Mouse (Mus musculus) WW6 (cell line): ENCODE results near the gene Vangl1.

Source experiments
- DNase-seq: peaks from one replicate; pipeline ENCODE4 v3.0.0-alpha.2; 2013; ENCODE audit warnings: low read depth, low spot score

Vangl1 gene

GRCm38 (mm10) chr3:102198446-102198845 lies 6.0 kb downstream of the Vangl1 start:
- DNase-seq = no peak

DNA sequence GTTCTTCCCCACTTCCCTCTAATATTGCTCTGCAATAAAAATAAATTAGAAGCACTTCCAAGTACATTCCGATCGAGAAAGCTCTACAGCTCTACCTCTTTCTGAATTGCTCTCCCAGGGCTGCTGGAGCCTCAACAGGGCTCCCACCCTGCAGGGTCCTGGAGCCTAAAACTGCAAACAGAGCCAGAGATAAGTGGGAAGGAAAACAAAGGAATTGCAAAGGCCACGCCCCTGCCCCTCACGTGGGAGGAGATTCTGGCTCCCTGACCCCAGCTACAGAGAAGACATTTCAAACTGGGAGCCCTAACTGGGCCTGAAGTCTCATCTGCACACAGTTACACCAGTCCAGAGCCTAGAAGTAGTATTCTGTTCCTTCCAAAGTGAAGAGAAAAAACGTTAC lies 6.7 kb downstream of the Vangl1 start:
- no peak for DNase-seq

DNA sequence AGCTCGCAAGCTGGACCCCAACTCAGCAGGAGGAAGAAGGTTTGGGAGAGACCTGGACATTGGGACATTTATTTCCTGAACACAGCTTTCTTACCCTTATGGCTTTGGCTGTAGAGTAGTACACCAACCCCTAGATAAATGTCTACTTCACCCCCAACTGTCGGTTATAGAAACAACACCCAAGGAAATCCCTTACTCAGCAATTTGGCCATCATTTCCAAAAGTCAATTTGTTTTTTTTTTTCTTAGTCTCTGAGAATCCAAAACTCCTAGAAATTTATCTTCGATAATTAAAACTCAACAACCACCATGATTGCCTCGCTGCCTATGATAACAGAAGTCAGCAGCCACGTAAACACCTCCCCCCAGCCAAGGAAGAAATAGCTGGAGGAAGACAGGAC lies 7.3 kb downstream of the Vangl1 start:
- no peak for DNase-seq

DNA sequence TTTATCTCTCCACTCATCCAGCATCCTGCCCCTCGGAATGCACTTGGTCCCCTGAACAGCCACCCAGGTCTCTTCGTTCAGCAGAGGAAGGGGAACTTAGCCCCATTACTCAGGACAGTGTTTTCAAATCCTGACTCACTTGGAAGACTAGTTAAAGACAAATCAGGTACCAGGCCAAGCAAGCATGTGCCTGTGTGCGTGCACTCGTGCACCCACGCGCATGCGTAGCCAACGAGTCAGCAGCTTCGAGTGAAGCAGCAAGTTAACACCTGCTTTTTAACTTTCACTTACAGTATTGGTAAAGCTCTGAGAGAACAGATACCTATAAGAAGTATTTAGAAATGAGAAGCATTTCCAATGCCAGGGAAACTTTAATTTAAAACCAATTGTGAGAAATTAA lies 8.3 kb downstream of the Vangl1 start:
- no peak for DNase-seq

- DNase-seq = no peak
Observed at GRCm38 (mm10) chr3:102195762-102196161, 8.7 kb downstream of the Vangl1 start.

- no peak for DNase-seq
Observed at GRCm38 (mm10) chr3:102194291-102195051, 10.0 kb downstream of the Vangl1 start.

- no peak for DNase-seq
Observed at GRCm38 (mm10) chr3:102193488-102194290, 10.8 kb downstream of the Vangl1 start.

DNA sequence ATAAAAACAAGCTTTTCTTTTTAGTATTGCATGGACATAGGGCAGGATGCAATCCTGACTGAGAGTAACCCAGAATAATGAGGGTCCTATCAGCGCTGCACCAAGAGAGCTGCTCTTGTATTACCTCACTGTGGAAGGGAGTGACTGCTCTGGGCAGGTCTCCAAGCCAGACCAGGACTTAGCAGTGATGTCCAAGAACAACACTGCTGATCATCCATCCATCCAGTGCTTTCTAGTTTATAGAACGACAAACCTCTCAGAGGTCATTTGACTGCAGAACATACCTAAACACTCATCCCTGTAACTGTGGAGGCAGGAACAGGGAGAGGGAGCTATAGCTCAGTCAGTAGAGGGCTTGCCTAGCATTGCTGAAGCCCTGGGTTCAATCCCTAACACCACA lies 11.9 kb downstream of the Vangl1 start:
- no peak for DNase-seq

GRCm38 (mm10) chr3:102191575-102191974 lies 12.9 kb downstream of the Vangl1 start:
- no peak for DNase-seq

- no peak for DNase-seq
Observed at GRCm38 (mm10) chr3:102190642-102191041, 13.9 kb downstream of the Vangl1 start.

- DNase-seq = no peak
Observed at GRCm38 (mm10) chr3:102190015-102190414, 14.5 kb downstream of the Vangl1 start.

GRCm38 (mm10) chr3:102188972-102189371 lies 15.5 kb downstream of the Vangl1 start:
- no peak for DNase-seq

DNA sequence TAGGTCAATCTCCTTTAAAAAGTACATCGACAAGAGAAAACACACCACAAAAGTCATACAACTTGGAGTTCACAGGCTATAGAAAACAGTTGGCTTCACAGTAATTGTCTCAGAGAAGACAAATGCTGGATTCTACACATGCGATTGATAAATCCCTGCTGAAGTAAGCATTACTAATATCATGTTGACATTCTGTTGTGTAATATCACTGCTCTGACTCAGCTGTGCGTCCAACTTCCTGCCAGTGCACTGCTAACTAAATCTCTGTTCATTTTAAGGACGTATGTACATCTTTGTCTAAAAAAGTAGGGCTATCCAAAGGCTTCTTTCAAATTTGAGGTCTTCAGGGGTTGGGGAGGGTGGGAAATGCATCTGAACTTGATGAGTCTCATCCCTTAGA lies 17.1 kb downstream of the Vangl1 start:
- no peak for DNase-seq

DNA sequence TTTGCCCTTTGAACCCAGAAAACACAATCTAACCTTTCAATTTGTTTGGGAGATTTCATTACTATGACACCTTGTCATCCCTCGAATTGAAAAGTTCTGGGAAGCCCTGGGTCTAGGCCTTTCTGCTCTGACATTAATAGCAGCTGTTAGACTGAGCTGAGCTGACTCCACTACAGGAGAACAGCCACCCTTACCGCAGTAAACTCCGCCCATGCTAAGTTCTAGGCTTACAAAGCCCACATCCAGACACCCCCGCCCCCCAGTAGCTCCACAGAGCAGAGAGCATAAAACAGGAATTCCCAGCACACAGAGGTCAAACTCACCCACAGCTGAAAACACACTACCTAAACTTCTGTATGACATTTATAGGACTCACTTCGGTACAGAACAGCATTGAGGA lies 19.8 kb downstream of the Vangl1 start:
- no peak for DNase-seq

DNA sequence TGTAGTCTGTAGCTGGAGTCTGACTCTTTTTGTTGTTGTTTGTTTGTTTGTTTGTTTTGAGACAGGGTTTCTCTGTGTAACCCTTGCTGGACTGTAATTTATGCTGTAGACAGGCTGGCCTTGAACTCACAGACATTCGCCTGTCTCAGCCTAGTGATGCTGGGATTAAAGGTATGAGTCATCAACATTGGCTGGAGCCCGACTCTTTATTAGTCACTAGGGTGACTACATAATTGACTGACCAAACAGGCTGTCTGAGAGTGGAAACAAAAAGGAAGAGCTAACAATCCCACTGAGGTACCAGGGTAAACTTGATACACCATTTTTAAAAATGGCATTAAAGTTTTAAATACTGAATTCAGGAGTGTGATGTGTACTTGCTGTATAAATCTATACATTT lies 21.9 kb downstream of the Vangl1 start:
- DNase-seq = no peak

DNA sequence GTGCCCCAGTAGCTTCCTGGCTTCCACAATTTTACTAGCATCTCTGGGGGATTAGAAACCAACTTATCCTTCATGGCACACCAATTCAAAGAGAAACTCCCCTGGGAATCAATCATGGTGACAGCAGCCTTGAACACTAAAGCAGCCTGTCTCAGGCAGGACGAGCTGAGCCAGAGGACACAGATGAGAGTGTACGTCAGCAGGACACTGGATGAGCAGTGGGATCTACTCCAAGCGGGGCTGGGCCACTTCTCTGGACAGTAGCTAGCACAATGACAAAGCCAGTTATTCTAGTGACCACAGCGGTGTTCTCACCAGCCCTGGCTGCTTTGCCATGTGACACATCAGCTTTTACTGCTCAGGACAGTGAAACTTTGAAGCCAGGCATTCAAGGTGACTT lies 23.3 kb downstream of the Vangl1 start:
- DNase-seq = no peak

DNA sequence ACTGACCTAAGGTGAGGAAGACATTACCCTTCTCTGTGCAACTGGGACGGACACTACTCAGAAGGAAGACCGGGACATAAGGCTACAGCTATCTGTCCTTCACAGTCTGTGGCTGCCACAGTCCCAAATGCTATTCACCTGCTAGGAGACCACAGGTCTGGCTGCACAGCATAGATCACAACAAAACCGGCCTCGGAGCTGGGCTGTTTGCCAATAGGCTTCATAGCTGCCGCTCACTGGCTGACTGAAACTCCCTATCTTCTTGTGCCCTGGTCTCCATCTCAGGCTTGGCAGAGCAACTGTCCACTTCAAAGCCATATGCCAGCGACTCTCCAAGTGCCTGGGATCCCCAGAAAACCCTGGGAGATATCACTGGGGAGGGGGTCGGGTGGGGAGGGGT lies 23.7 kb downstream of the Vangl1 start:
- DNase-seq = no peak

DNA sequence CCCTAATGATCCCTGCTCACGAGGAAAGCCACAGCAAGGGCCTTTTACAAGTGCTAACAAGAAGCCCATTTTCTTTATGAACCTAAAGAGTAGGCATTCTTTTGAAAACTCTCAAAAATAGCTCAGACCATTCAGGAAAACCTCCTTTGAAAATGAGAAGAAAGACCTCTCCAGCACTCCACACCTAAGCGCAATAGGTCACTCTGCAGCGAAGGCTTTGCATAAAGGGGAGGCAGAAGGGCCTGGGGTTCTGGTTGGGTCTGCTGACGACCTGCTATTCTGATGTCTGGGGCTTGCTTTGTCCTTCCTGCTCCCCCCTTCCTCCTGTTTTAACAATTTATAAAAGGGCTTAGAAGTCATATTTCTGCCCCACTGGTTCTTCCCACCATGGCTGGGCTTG lies 24.6 kb downstream of the Vangl1 start:
- no peak for DNase-seq

GRCm38 (mm10) chr3:102177837-102178615 lies 26.5 kb downstream of the Vangl1 start:
- no peak for DNase-seq

DNA sequence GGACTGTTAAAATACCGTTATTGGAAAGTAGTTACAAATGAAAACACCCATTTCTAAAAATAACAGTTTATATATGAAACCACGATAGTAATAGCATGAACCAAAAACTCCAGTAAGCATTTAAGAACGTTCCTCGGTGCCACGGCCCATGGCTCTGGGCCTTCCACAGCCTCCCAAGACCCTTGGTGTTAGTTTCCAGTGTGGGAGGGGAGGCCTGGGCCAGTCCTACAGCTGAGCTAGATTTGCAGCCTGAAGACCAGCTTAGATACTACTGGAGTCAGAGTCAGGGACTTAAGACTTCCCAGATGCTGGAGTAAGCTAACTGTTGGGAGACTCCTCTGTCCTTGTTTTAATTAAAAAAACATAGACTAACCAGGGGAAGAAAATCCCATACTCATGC lies 28.4 kb downstream of the Vangl1 start:
- no peak for DNase-seq

DNA sequence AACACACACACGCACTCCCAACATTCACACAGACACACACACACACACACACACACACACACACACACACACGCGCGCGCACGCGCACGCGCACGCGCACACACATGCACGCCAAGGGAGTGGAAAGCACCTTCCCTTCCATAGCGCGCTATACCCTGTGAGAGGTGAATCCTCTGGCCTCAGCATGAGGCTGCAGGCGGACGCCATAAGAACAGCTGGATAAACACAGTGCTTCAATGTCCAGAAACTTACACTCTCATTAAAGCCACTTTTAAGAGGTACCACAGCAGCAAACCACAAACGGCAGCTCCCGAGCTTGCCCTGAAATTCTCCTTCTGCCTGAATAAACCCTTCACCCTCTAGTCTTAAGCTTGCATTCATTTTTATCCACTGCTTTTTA lies 28.8 kb downstream of the Vangl1 start:
- DNase-seq = no peak

GRCm38 (mm10) chr3:102174118-102174865 lies 30.2 kb downstream of the Vangl1 start:
- no peak for DNase-seq
